ENCODE assay signal across 7 mouse cellular contexts in the genomic region with DNA sequence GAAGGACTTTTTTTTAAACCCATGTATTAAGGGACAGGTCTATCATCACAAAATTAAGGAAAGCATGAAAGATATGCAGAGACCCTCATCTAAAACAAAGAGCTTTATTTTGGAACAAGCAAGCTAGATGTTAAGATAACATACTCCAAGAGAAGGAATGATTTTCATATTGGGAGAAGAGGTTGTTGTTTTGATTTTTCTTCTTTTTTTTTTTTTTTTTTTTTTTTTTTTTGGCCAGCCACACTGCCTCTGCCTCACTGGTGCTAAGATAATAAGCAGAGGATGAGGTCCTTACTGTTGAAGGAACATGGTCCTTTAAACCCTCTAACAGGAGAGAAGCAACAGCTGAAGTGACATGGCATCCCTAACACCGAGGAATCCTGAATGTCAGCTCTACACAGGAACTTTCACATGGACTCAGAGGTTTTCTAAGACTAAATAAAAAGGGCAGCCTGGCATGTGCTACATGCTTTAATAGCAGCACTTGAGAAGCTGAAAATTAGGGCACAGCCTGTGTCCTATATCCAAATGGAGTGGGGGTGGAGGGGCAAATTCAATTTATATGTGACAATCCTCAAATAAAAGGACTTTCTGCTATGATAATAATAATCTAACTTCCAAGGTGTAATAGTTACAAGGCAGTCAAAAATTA. TPM values are rescaled to one million over a fixed set of nuclear protein-coding genes. Genes with fewer than 3 reads are reported as not detected.
DNase-seq lines count a peak whose midpoint lies in the region; ATAC-seq and TF ChIP-seq lines count a peak whose summit lies in the region.

No protein-coding gene starts in this region.

- WGBS in hindbrain, embryonic 15.5 days = 72% methylated on average over 1 of the region's 1 CpGs
- 80% methylated on average over 1 of the region's 1 CpGs for WGBS in hindbrain, embryonic 10.5 days
- 45% methylated on average over 1 of the region's 1 CpGs for WGBS in lung, postnatal 0 days
- WGBS in embryonic facial prominence, embryonic 15.5 days = 63% methylated on average over 1 of the region's 1 CpGs

- no peak for TF ChIP-seq CTCF in lung, postnatal 0 days (IDR thresholded peaks at IDR 0.05)

- H3K9me3 ChIP-seq in hindbrain, embryonic 15.5 days = no peaks in the 10 kb centered on the region
- H3K9me3 ChIP-seq in hindbrain, embryonic 10.5 days = no peaks in the 10 kb centered on the region
- H3K9me3 ChIP-seq in lung, postnatal 0 days (ENCODE audit: low read length) = no peaks in the 10 kb centered on the region
- no peaks in the 10 kb centered on the region for H3K9me3 ChIP-seq in embryonic facial prominence, embryonic 15.5 days (replicated peaks)

- H3K36me3 ChIP-seq in hindbrain, embryonic 15.5 days = peaks cover 4% of the 10 kb centered on the region; the same call in 1 of the 2 replicates
- H3K36me3 ChIP-seq in hindbrain, embryonic 10.5 days = peaks cover 48% of the 10 kb centered on the region
- peaks cover 3% of the 10 kb centered on the region; the same call in 1 of the 2 replicates for H3K36me3 ChIP-seq in lung, postnatal 0 days (ENCODE audit: insufficient read depth, low read length)
- peaks cover 29% of the 10 kb centered on the region for H3K36me3 ChIP-seq in embryonic facial prominence, embryonic 15.5 days

- no peak overlapping the region for H3K4me3 ChIP-seq in hindbrain, embryonic 15.5 days
- H3K4me3 ChIP-seq in hindbrain, embryonic 10.5 days = no peak overlapping the region
- no peak overlapping the region for H3K4me3 ChIP-seq in lung, postnatal 0 days (ENCODE audit: low read depth, low read length)
- no peak overlapping the region for H3K4me3 ChIP-seq in embryonic facial prominence, embryonic 15.5 days (replicated peaks)

- H3K27ac ChIP-seq in hindbrain, embryonic 15.5 days (replicated peaks) = peak overlapping the region; percentile 71
- H3K27ac ChIP-seq in hindbrain, embryonic 10.5 days = no peak overlapping the region; the same call in 1 of the 2 replicates
- peak overlapping the region; percentile 47 for H3K27ac ChIP-seq in lung, postnatal 0 days (ENCODE audit: low read length)
- peak overlapping the region; percentile 73 for H3K27ac ChIP-seq in embryonic facial prominence, embryonic 15.5 days (replicated peaks)

- H3K27me3 ChIP-seq in hindbrain, embryonic 15.5 days = no peaks in the 10 kb centered on the region
- H3K27me3 ChIP-seq in hindbrain, embryonic 10.5 days (ENCODE audit: insufficient read depth, poor library complexity, severe bottlenecking) = no peaks in the 10 kb centered on the region
- H3K27me3 ChIP-seq in lung, postnatal 0 days (replicated peaks; ENCODE audit: insufficient read depth, low read length) = no peaks in the 10 kb centered on the region
- no peaks in the 10 kb centered on the region for H3K27me3 ChIP-seq in embryonic facial prominence, embryonic 15.5 days

- no peak overlapping the region for H3K9ac ChIP-seq in hindbrain, embryonic 15.5 days
- H3K9ac ChIP-seq in lung, postnatal 0 days (replicated peaks; ENCODE audit: low read depth) = no peak overlapping the region
- H3K9ac ChIP-seq in embryonic facial prominence, embryonic 15.5 days = no peak overlapping the region

- TF ChIP-seq EP300 in lung, postnatal 0 days (IDR thresholded peaks at IDR 0.05) = no peak

- DNase-seq in hindbrain, embryonic 10.5 days (ENCODE audit: low spot score) = no peak
- no peak for DNase-seq in lung, postnatal 0 days (ENCODE audit: low spot score)
- no peak for DNase-seq in lung, postnatal 10 days
- peak; percentile 11 for DNase-seq in neural tube, embryonic 10.5 days (ENCODE audit: extremely low spot score, low spot score)
- DNase-seq in Muller cell, postnatal 12 days (ENCODE audit: inconsistent ontology term) = no peak

- peaks cover 27% of the 10 kb centered on the region for H3K4me1 ChIP-seq in hindbrain, embryonic 15.5 days (replicated peaks)
- H3K4me1 ChIP-seq in hindbrain, embryonic 10.5 days (replicated peaks) = 0 out of 2 replicates have a peak, but pooled peaks cover 5% of the 10 kb centered on the region
- peaks cover 9% of the 10 kb centered on the region; the same call in 1 of the 2 replicates for H3K4me1 ChIP-seq in lung, postnatal 0 days (ENCODE audit: insufficient read depth, low read depth, low read length)
- peaks cover 10% of the 10 kb centered on the region; the same call in 1 of the 2 replicates for H3K4me1 ChIP-seq in embryonic facial prominence, embryonic 15.5 days

- ATAC-seq in hindbrain, embryonic 15.5 days (ENCODE audit: low FRiP score, low read depth) = no peak
- no peak for ATAC-seq in lung, postnatal 0 days
- no peak for ATAC-seq in embryonic facial prominence, embryonic 15.5 days (ENCODE audit: insufficient number of reproducible peaks, low FRiP score, low TSS enrichment, low read depth)

- H3K4me2 ChIP-seq in hindbrain, embryonic 15.5 days = no peak overlapping the region
- no peak overlapping the region for H3K4me2 ChIP-seq in lung, postnatal 0 days (replicated peaks; ENCODE audit: low read depth, low read length)
- no peak overlapping the region for H3K4me2 ChIP-seq in embryonic facial prominence, embryonic 15.5 days (replicated peaks)

RNA-seq across cellular contexts. Expression of a gene that starts 17.9 kb away (rescaled TPM):
- polyA plus RNA-seq in hindbrain, embryonic 15.5 days (2015; fragmentation: Nextera tagmentation; extraction: Ambion mirVana) = 34.9 and 37.2 TPM in 2 replicates
- 37.1 and 38.9 TPM in 2 replicates for polyA plus RNA-seq in hindbrain, embryonic 10.5 days (2016; fragmentation: Nextera tagmentation; extraction: Ambion mirVana)
- polyA plus RNA-seq in lung, postnatal 0 days (2015; fragmentation: Nextera tagmentation; extraction: Ambion mirVana) = 38.0 and 39.9 TPM in 2 replicates
- 46.7 and 53.0 TPM in 2 replicates for polyA plus RNA-seq in embryonic facial prominence, embryonic 15.5 days (2015; fragmentation: Nextera tagmentation; extraction: Ambion mirVana)
